Mouse (Mus musculus) B cell, adult (primary cell): ENCODE measurements around the gene Zscan4d. TPM values are rescaled to one million over a fixed set of nuclear protein-coding genes. Genes with fewer than 3 reads are reported as not detected.

Source experiments
- total RNA-seq: library from RNA; stranded (reverse); gene quantifications from 4 replicates; pipeline ENCODE4 v1.2.4, GENCODE M21; 2023; ENCODE audit not compliant: inconsistent age

Gene Zscan4d
- total RNA-seq, result not detected in 4 replicates

DNA sequence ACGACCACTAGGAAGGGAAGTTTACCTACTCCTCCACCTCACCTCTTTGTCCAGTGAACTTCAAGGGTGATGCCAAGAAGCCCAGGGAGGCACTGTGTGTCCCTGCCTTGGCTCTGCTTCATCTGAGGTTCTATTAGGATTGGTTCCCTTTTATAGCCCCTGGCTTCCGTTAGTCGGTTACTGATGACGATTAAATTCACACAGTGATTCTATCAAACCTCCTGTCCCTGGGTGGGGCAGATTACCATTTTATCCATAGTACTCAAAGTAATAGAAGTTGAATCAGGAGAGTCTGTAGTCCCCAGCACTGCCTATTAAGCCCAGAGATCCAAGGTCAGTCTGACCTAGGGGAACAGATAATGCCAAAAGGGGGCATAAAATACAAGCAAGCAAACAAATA lies at the start of gene Zscan4d:
TSS of gene Zscan4d (minus strand) at position 101 of the 400 bp plus-strand sequence.

Other genes with a start within 250 kb of the Zscan4d start
- gene Zscan4c, start 160.4 kb downstream of the Zscan4d start, total RNA-seq, result not detected in 4 replicates
- not detected in 4 replicates for gene Zscan4-ps1, start 96.5 kb downstream of the Zscan4d start, total RNA-seq
- not detected in 4 replicates for gene Zscan4e, start 144.5 kb upstream of the Zscan4d start, total RNA-seq
- not detected in 4 replicates for gene Zscan4f, start 231.8 kb upstream of the Zscan4d start, total RNA-seq